Mouse (Mus musculus): ENCODE results near the gene Usp3.

Gene Usp3

DNA sequence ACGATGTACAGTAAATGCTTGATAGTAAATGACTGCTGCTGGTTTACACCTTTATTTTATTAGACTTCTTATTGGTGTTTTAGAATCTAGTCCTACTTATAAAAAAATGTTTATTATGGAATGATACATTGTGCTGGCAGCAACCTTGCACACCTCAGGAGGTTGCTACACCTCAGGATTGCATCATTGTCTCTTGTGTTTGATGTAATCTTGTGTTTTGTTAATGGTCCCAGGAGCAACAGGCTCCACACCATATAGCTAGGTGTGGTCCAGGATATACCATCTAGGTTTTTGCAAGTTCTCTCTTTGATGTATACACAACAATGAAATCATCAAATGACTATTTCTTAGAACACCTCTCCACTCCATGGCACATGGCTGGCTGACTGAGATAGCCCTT is 11.0 kb upstream of the Usp3 start:
- no peak for DNase-seq (ENCODE audit: low spot score in 2 of 2)

GRCm38 (mm10) chr9:66601006-66601405 is 8.1 kb upstream of the Usp3 start:
- DNase-seq (ENCODE audit: low spot score in 2 of 2) = no peak

DNA sequence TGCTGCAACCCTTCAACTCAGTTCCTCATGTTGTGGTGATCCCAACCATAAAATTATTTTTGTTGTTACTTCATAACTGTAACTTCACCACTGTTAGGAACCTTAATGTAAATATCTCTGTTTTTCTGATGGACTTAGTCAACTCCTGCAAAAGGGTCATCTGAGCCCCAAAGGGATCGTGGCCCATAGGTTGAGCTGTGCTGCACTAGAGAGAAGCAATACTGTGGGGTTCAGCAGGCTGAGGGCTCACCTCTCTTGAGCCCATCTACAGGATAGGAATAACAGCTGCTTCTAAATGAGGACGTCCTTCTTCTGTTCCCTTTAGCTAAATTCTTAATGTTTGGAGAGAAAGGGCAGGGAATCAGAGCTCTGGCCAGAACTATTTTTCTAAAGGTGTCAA is 7.6 kb upstream of the Usp3 start:
- no peak for DNase-seq (ENCODE audit: low spot score in 2 of 2)

GRCm38 (mm10) chr9:66599577-66599976 is 6.6 kb upstream of the Usp3 start:
- no peak for DNase-seq (ENCODE audit: low spot score in 2 of 2)

- DNase-seq (ENCODE audit: low spot score in 2 of 2) = no peak
These were observed 5.7 kb upstream of the Usp3 start for GRCm38 (mm10) chr9:66598636-66599035.

DNA sequence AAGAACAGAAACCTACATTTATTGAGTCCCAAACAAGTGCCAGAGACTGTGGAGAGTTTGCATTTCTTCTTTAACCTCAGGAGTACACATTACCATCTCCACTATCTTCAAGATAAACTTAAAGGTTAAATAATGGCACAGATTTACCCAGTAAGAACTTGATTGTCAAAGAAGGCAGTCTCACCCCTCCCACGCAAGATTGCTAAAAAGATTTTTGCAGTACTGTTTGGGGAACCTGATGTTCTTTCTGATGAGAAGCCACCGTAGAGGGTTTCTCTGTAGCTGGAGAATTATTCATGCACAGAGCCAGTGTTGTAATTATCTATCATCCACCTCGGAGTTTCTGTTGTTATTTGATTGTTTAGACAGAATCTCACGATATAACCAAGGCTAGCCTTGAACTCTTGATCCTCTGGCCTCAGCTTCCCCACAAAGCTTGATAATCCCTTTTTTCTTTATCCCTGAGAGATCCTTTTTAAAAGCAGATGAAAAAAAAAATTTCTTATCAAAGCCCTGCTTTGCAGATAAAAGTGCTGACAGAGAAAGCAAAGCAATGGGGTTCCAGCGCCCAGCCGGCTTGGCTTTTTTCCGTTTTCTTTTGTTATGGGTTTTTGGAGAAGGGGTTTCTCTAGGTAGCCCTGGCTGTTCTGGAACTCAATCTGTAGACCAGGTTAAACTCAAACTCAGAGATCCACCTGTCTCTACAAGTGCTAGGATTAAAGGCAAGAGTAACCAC is 4.7 kb upstream of the Usp3 start:
- no peak for DNase-seq (ENCODE audit: low spot score in 2 of 2)

GRCm38 (mm10) chr9:66597076-66597475 is 4.1 kb upstream of the Usp3 start:
- no peak for DNase-seq (ENCODE audit: low spot score in 2 of 2)

GRCm38 (mm10) chr9:66595722-66596675 is 3.1 kb upstream of the Usp3 start:
- DNase-seq (ENCODE audit: low spot score in 2 of 2) = no peak

- DNase-seq (ENCODE audit: low spot score in 2 of 2) = no peak
These were observed 1.1 kb upstream of the Usp3 start for GRCm38 (mm10) chr9:66594061-66594460.

- no peak for DNase-seq (ENCODE audit: low spot score in 2 of 2)
These were observed 649 bp upstream of the Usp3 start for GRCm38 (mm10) chr9:66593613-66593969.

GRCm38 (mm10) chr9:66591851-66592645 is 894 bp downstream of the Usp3 start:
- DNase-seq (ENCODE audit: low spot score in 2 of 2) = peak in 1 of 2 experiments; percentile 8

- no peak for DNase-seq (ENCODE audit: low spot score in 2 of 2)
These were observed 2.9 kb downstream of the Usp3 start for GRCm38 (mm10) chr9:66590051-66590450.

- DNase-seq (ENCODE audit: low spot score in 2 of 2) = no peak
These were observed 5.9 kb downstream of the Usp3 start for GRCm38 (mm10) chr9:66587016-66587415.

DNA sequence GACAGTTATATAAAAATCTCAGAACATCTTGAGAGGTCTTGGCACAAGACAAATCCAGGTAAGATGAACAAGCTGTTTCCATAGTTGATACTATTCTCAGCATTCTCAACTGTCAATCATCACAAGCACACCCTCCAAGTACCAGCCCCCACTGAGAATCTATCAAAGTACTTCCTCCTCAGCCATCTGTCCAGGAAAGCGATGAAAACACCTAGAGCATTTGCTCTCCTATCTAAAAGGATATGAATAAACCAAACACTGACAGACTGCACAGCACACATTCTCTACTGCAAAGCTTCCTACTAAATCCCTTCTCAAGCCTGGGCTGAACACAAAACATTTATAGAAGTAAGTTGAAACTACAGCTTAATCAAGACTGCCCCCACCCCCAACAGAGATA is 6.4 kb downstream of the Usp3 start:
- peak in 1 of 2 experiments; percentile 25 for DNase-seq (ENCODE audit: low spot score in 2 of 2)

- no peak for DNase-seq (ENCODE audit: low spot score in 2 of 2)
These were observed 7.8 kb downstream of the Usp3 start for GRCm38 (mm10) chr9:66585191-66585590.

DNA sequence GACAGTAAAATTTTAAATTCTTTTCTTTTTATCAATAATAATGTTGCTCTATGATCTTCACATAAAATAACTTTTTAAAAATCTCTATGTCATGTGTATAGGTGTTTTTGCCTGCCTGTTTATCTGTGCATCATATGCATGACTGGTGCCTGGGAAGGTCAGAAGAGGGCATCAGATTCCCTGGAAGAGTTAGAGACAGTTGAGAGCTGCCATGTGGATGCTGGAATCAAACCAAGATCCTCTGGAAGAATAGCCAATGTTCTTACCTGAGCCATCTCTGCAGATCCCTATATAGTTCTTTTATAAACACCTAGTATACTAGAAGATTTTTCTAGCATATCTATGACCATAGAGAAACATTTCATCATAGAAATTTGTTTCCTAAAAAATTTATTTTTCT is 8.8 kb downstream of the Usp3 start:
- no peak for DNase-seq (ENCODE audit: low spot score in 2 of 2)

GRCm38 (mm10) chr9:66583244-66583643 is 9.7 kb downstream of the Usp3 start:
- DNase-seq (ENCODE audit: low spot score in 2 of 2) = no peak

GRCm38 (mm10) chr9:66581694-66582093 is 11.2 kb downstream of the Usp3 start:
- no peak for DNase-seq (ENCODE audit: low spot score in 2 of 2)

DNA sequence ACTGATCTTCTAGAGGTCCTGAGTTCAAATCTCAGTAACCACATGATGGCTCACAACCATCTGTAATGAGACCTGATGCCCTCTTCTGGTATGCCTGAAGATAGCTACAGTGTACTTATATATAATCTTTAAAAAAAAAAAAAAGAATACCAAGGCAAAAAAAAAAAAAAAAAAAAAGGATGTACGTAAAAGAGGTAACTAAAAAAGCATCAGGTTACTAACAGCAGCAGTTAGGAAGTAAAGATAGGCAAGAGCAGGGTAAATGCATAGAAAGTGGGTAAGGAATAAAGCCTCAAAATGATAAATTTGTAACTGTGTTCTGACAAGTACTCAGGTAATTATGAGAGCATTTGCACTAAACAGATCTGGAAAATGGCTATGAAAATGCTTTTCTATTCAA is 12.2 kb downstream of the Usp3 start:
- no peak for DNase-seq (ENCODE audit: low spot score in 2 of 2)

DNA sequence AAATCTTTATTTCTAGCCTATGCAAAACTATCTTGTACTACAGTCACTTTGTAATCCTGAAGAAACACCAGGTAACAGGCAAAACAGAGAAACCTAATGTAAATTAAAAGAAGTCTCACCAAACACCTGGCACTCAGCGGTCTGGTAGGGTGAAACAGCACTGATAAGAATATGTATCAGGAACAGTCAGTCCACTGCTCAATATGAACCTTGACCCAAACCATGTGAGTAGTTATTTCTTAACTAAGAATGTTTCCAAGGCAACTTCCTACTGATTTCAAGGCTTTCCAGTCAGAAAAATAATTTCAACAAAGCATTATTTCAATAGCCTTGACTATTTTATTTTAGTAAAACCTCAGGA is 17.1 kb downstream of the Usp3 start:
- no peak for DNase-seq (ENCODE audit: low spot score in 2 of 2)

DNA sequence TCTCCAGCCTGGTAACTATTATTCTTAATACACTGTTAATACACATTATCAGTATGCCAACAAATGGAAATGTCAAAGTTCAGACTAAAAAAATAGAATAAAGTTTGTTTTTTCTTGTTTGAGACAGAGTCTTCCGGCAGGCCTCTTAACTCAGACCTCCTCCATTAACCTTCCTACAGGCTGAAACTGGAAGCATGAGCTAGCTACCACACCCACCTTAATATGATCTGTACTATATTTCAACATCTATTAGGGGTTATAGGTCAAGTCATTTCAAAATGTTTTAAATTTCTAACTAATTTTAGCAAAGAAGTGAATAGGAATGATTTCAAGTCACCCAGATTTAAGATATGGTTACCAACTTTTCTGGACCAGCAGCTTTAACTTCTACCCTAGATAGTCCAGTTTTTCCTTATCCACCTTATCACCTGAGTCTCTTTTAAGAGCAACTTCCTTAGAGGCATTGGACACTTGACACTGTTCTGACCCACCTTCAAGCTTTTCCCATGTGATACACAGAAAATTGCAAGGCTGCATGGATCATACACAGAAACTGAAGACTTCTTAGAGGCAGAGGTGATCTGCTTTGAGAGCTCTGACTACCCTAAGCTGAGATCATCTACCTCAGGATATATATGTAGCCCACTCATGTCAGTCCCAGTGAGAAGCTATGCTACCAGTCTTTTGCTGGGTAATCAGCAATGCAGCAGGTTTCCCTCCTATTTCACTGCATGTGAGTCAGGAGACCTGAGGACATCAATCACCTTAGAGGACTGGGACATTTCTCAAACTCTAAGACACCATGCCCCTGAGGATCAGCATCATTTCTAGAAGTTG is 17.7 kb downstream of the Usp3 start:
- no peak for DNase-seq (ENCODE audit: low spot score in 2 of 2)

Data from right cerebral cortex, postnatal 36 days (tissue).